Mouse (Mus musculus): ENCODE results near the gene Tk1.

- no peak for TF ChIP-seq CTCF (IDR thresholded peaks at IDR 0.05; ENCODE audit: extremely low read depth, insufficient read depth, low read length)
- no peak for TF ChIP-seq POLR2A (IDR thresholded peaks at IDR 0.05; ENCODE audit: extremely low read depth, insufficient read depth, low read length)
Observed at GRCm38 (mm10) chr11:117775540-117775939, 50.4 kb downstream of the Tk1 start.
